Mouse (Mus musculus) testis, postnatal 14 days (tissue): Measurements from ENCODE around the gene Atxn1.

Source experiments
- DNase-seq: peaks from one replicate; pipeline ENCODE4 v3.0.0; 2021; ENCODE audit warnings: low spot score

Gene Atxn1

DNA sequence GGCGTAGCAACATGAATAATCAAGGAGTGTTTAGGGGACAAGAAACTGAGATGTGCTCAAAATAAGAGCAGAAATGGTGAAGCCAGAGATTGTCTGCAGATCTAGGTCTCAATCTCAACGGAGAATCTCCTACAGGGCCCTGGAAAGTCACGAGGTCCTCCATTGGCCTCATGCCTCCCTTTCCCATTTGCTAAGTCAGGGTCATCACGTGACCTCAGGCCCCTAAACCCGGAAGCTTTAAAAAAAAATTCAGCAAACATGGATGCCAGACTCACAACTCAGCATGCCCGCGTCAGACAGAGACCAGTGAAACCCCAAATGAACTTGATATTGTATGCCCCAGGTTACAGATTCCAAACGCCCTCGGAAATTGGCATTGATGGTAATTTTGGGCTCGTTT lies 302.0 kb downstream of the Atxn1 start:
- no peak for DNase-seq

- no peak for DNase-seq
Observed at GRCm38 (mm10) chr13:45662216-45662615, 302.6 kb downstream of the Atxn1 start.

DNA sequence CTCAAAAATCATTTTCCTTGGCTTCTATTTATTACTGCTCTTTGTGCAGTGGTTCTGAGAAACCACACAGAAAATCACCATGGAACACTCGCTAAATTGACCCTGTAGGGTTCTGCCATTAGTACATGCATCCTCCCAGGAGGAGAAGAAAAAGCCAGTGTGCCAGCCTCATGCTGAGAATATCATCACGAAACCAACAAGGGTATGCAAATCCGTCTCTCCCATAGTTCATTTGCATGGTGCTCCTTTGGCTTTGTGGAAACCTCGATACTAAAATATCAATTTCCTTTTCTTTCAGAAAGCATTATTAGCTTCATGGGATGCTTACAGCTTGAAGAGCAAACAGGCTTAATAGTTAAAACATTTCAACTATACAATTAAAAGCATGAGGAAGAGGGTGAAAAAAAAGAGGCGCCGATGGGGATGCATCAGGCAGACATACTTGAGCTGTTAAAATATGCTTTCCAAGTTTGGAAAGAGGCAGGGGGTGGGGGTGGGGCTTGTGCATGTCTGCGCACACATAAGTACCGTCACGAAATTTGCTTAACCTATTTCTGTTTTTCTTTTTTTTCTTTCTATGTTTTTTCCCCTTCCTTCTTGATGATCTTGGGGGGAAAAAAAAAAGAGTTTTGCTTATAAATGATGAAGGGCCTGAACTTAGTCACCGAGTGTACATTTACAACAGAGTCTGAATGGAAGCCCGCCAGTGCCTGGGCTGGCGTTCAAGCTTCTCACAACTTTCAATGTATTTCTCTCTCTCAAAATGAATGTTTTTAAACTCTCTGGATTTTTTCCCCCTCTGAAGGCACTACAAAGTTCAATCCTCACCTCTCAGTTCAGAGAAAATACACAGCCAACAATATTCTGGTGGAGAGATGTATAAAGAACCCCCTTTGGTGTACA lies 303.3 kb downstream of the Atxn1 start:
- DNase-seq = no peak

DNA sequence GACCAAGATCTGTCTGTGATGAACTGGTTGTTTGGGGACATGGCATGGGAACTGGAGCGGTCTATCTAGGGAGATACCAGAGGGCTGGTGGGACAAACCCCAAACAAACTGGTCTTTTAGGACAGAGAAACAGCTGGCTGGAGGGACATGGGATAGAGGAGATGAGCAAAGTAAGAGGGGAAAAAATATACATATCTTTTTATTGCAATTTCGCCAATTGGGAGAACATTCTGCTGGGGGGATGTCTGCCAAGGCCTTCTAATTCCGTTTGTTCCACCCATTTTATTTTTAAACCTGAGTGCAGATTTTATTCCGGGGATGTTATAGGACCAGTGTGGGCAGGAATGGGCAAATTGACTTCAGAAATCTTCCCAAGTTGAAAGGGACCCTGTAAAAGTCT lies 305.0 kb downstream of the Atxn1 start:
- no peak for DNase-seq

DNA sequence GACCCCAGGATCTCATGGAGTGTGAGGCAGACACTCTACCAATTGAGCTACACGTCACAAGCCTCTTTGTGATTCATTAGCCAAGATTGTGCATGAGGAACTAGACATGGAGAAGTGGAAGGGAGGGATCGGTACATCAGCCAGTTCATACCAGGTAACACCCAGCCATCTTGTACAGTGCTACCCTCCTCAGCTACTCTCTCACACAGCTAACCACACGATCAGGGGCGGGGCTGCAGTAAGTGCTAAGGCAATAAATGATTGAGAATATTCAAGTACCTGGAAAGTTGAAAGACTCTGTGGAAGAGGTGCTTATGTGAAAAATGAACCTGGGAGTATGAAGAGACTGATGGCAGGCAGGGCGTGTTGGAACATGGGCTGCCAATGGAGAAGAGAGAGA lies 306.5 kb downstream of the Atxn1 start:
- DNase-seq = no peak

GRCm38 (mm10) chr13:45657176-45657575 lies 307.6 kb downstream of the Atxn1 start:
- no peak for DNase-seq

DNA sequence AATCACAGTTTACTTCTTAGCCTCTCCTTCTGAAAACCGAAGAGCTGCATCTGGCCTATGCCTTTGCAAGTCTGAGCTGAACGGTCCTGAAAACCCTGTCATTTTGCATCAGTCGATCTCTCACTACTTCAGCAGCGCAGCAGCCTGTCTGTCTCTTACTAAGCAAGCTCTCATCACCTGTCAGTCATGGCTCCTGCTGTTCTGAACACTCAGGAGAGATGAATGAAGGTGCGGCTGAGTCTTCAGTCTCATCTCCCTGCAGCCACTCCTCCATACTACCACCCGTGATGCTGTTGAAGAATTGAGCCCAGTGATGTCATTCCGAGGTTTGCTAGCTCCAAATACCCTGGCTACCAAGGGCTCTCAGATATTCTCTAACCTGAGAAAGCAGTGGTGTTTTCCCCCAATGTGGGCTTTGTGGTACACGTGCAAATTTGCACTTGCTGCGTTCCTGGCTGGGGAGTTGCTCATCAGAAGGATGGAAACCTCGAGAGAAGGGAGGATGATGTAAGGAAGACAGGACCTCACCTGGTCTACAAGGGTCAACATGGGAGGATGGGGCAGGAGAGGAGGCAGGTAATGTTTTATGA lies 313.1 kb downstream of the Atxn1 start:
- no peak for DNase-seq

GRCm38 (mm10) chr13:45649197-45649812 lies 315.5 kb downstream of the Atxn1 start:
- DNase-seq = no peak

- DNase-seq = no peak
Observed at GRCm38 (mm10) chr13:45643780-45644395, 320.9 kb downstream of the Atxn1 start.

GRCm38 (mm10) chr13:45642913-45643312 lies 321.9 kb downstream of the Atxn1 start:
- no peak for DNase-seq

GRCm38 (mm10) chr13:45640431-45640830 lies 324.4 kb downstream of the Atxn1 start:
- no peak for DNase-seq

- DNase-seq = no peak
Observed at GRCm38 (mm10) chr13:45638281-45638680, 326.5 kb downstream of the Atxn1 start.

- DNase-seq = no peak
Observed at GRCm38 (mm10) chr13:45637324-45637723, 327.5 kb downstream of the Atxn1 start.

DNA sequence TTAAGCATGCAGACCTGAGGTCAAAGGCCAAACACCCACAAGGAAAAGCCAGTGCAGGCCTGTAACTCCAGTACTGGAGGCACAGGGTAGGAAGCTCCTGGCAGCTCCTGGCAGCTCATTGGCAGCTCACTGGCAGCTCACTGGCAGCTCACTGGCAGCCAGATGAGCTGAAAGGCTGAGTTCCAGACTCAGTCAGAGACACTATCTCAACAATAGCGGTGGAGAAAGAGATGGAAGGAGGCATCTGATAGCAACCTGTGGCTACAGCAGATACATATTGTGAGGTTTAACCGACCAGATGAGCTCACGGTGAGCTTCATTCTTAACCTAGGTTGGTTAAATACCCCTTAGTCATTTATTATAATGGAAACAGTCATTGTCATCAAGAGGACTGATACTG lies 328.4 kb downstream of the Atxn1 start:
- DNase-seq = no peak

DNA sequence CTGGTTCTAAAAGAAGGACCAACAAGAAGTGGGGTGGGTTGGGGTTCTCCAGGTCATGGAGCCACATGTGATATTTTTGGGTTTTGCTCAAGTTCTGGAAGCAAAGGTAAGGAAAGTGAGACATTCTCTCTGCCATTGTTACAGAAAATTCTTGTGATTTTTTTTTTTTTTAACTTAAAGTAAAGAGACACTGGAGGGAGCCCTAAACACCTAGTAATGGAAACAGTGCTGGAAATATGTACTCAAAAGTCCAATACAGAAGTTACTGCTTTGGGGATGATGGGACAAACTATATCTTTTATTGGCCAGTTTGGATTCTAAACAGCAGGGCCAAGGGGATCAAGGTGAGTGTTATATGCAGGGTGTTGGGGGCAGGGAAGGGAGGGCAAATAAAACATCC lies 330.9 kb downstream of the Atxn1 start:
- no peak for DNase-seq

GRCm38 (mm10) chr13:45632133-45632532 lies 332.7 kb downstream of the Atxn1 start:
- DNase-seq = no peak

- no peak for DNase-seq
Observed at GRCm38 (mm10) chr13:45630518-45631290, 334.1 kb downstream of the Atxn1 start.

DNA sequence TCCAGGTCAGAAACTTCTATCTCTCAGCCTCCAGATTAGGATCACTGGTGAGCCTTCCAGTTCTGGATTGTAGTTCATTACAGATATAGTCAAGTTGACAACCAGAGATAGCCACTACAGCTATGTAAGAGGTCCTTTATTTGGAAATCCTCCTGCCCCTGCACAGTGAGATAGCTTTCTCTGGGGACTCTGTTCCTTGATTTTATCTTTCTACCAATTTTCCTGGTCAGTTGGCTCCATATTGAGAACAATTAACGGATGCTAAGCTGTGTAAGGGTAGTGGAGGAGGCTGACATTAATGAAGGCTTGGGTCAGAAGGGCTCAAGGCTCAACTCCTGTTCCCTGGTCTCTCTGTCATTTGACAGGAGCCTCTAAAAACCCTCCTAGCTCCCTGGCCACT lies 335.1 kb downstream of the Atxn1 start:
- DNase-seq = no peak

- no peak for DNase-seq
Observed at GRCm38 (mm10) chr13:45628341-45628740, 336.5 kb downstream of the Atxn1 start.

DNA sequence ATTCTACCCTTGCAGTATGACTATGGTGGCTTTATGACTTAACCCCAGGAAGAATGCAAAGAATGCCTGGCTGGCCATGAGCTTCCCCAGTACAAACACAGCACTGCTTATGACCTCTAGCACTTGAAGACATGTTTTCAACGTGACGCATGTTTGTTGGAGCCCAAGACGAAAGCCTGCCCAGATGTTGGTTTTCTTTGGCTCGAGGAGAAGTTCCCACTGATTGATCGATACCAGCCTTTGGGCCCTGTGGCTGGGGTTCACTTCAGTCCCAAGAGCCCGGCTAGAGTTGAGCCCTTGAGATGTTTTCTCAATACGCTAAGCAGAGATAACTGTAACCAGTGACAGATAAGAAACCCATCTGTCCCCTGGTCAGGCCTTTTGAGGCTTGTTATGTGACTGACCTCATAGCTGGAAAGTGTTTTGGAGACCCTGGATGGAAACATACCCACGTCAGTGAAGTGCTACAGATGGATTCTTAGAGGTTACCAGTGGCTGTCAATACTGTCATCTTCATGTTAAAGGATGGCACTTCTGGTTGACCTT lies 337.5 kb downstream of the Atxn1 start:
- no peak for DNase-seq

DNA sequence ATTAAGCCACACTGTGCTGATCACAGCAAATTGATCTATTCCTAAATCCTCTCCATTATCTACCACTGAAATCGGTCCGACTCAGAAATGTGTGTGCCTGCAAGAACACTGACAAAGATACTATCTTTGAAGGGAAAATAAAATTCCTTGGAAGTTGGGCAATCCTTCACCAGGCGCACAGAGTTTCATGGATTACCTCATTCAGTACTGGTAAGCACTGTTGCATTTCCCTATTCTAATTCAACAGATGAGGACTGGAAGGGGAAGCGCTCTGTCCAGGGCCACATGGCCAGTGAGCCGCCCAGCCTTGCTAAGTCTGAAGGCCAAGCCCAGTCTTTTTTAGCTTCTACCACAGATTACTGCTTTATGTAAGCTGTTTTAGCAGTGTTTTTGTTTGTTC lies 339.1 kb downstream of the Atxn1 start:
- no peak for DNase-seq

DNA sequence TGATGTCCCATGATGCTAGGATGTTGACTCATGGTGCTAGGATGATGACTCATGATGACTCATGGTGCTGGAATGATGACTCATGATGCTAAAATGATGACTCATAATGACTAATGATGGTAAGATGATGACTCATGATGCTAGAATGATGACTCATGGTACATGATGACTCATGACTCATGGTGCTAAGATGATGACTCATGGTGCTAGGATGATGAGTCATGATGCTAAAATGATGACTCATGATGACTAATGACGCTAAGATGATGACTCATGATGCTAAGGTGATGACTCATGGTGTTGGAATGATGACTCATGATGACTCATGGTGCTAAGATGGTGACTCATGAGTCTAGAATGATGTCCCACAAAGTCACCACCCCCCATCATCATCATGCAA lies 341.0 kb downstream of the Atxn1 start:
- no peak for DNase-seq
